26 mouse cellular contexts compared by ENCODE assay signal in the genomic region with DNA sequence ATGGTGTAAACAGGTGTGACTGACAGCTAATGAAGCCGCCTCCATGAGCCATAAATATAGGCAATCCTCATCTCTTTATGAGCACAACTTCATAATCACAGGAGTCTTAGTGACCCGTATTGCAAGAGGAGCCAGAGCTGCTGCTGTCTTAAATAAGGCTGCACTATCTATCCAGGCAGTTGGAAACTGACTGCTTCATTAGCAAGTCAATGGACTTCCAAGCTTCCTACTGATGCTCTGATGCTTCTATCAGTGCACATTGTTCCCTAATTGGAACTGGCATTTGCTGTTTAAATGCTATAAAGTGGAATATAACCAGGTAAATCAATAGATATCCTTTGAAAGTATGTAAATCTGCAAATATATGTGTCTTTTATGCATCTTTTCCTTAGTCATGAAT.
DNase-seq lines count a peak whose midpoint lies in the region; ATAC-seq and TF ChIP-seq lines count a peak whose summit lies in the region.
"Had no signal": no experiment of that assay in that cellular context is flagged by ENCODE, and none has a peak within 500 bp of the region (broad histone marks: within the 10 kb centered on the region; RNA-seq: fewer than 3 reads in every experiment).

No protein-coding gene starts in this region.

- no peak overlapping the region for H3K9ac ChIP-seq in forebrain, postnatal 0 days
- no peak overlapping the region for H3K9ac ChIP-seq in forebrain, embryonic 15.5 days (replicated peaks)
- H3K9ac ChIP-seq in midbrain, embryonic 14.5 days (replicated peaks; ENCODE audit: low read length) = no peak overlapping the region
- H3K9ac ChIP-seq: embryonic facial prominence, embryonic 12.5 days; limb, embryonic 15.5 days; liver, embryonic 14.5 days; lung, embryonic 14.5 days had no signal

- H3K9me3 ChIP-seq in forebrain, postnatal 0 days (ENCODE audit: low read length) = no peaks in the 10 kb centered on the region
- no peaks in the 10 kb centered on the region for H3K9me3 ChIP-seq in forebrain, embryonic 15.5 days
- H3K9me3 ChIP-seq in midbrain, embryonic 14.5 days (ENCODE audit: control insufficient read depth, low read length) = no peaks in the 10 kb centered on the region
- H3K9me3 ChIP-seq: embryonic facial prominence, embryonic 12.5 days; heart, embryonic 10.5 days; limb, embryonic 15.5 days had no signal

- no peaks in the 10 kb centered on the region for H3K4me1 ChIP-seq in forebrain, postnatal 0 days (ENCODE audit: insufficient read depth)
- 0 out of 2 replicates have a peak, but pooled peaks cover 4% of the 10 kb centered on the region for H3K4me1 ChIP-seq in forebrain, embryonic 15.5 days
- 0 out of 2 replicates have a peak, but pooled peaks cover 2% of the 10 kb centered on the region for H3K4me1 ChIP-seq in midbrain, embryonic 14.5 days (ENCODE audit: control insufficient read depth, insufficient read depth, low read length)
- H3K4me1 ChIP-seq: embryonic facial prominence, embryonic 12.5 days; heart, embryonic 10.5 days; limb, embryonic 15.5 days had no signal

- H3K4me2 ChIP-seq in forebrain, postnatal 0 days (ENCODE audit: low read depth) = no peak overlapping the region
- no peak overlapping the region for H3K4me2 ChIP-seq in forebrain, embryonic 15.5 days (replicated peaks)
- H3K4me2 ChIP-seq in midbrain, embryonic 14.5 days (ENCODE audit: low read length) = no peak overlapping the region
- H3K4me2 ChIP-seq: embryonic facial prominence, embryonic 12.5 days; limb, embryonic 15.5 days; lung, embryonic 14.5 days had no signal

- TF ChIP-seq CTCF in forebrain, postnatal 0 days (IDR thresholded peaks at IDR 0.05; ENCODE audit: low read depth) = no peak

- H3K27ac ChIP-seq in forebrain, postnatal 0 days (ENCODE audit: low read depth, low read length) = no peak overlapping the region
- H3K27ac ChIP-seq in forebrain, embryonic 15.5 days (replicated peaks) = no peak overlapping the region
- no peak overlapping the region for H3K27ac ChIP-seq in midbrain, embryonic 14.5 days (replicated peaks; ENCODE audit: low read depth, low read length)
- H3K27ac ChIP-seq: embryonic facial prominence, embryonic 12.5 days; gastrocnemius, adult 2 months; heart, embryonic 10.5 days; kidney, postnatal 0 days; left cerebral cortex, adult 2 months; limb, embryonic 15.5 days; liver, embryonic 14.5 days had no signal

- WGBS in forebrain, postnatal 0 days = 32% methylated on average over 2 of the region's 2 CpGs
- 36% methylated on average over 2 of the region's 2 CpGs for WGBS in forebrain, embryonic 15.5 days
- WGBS in midbrain, embryonic 14.5 days = 31% methylated on average over 2 of the region's 2 CpGs

- no peaks in the 10 kb centered on the region for H3K27me3 ChIP-seq in forebrain, postnatal 0 days (ENCODE audit: insufficient read depth, low read length)
- H3K27me3 ChIP-seq in forebrain, embryonic 15.5 days = no peaks in the 10 kb centered on the region
- H3K27me3 ChIP-seq in midbrain, embryonic 14.5 days (ENCODE audit: control insufficient read depth, insufficient read depth, low read length) = no peaks in the 10 kb centered on the region
- H3K27me3 ChIP-seq: CH12.LX; embryonic facial prominence, embryonic 12.5 days; limb, embryonic 15.5 days had no signal

- H3K36me3 ChIP-seq in forebrain, postnatal 0 days (ENCODE audit: insufficient read depth) = no peaks in the 10 kb centered on the region
- H3K36me3 ChIP-seq in forebrain, embryonic 15.5 days = no peaks in the 10 kb centered on the region
- no peaks in the 10 kb centered on the region for H3K36me3 ChIP-seq in midbrain, embryonic 14.5 days (ENCODE audit: control insufficient read depth, insufficient read depth, low read length)
- H3K36me3 ChIP-seq: embryonic facial prominence, embryonic 12.5 days; heart, embryonic 10.5 days; limb, embryonic 15.5 days had no signal

- no peak for ATAC-seq in forebrain, postnatal 0 days
- ATAC-seq in forebrain, embryonic 15.5 days (replicated peaks) = no peak
- no peak for ATAC-seq in midbrain, embryonic 14.5 days (ENCODE audit: low FRiP score, low TSS enrichment)
- ATAC-seq: inflammation-experienced regulatory T-cells, adult 6 months had no signal

- peak; percentile 3 for DNase-seq in forebrain, postnatal 0 days
- DNase-seq in ES-CJ7 (ENCODE audit: low read depth, low spot score) (peak; percentile 70), R1 (ENCODE audit: low read depth, low spot score) (peak; percentile 62)
- DNase-seq in midbrain, embryonic 14.5 days = peak; percentile 55
- DNase-seq in gastrocnemius, adult 8-10 months (ENCODE audit: low spot score in 2 of 2) = no peak
- DNase-seq in thymus, postnatal 10 days (ENCODE audit: low spot score in 2 of 2) = no peak
- DNase-seq: adrenal gland, postnatal 14 days; B cell, adult 2 months; cerebellum, adult 11 months; gastrocnemius, adult 2 months; heart, postnatal 4 days; kidney, adult 18-20 months; left cerebral cortex, postnatal 4 days; lung, embryonic 14.5 days; right cerebral cortex, postnatal 25 days; thymus, postnatal 25 days had no signal

- H3K4me3 ChIP-seq in forebrain, postnatal 0 days (ENCODE audit: low read depth, low read length) = no peak overlapping the region
- H3K4me3 ChIP-seq in forebrain, embryonic 15.5 days = no peak overlapping the region
- no peak overlapping the region for H3K4me3 ChIP-seq in midbrain, embryonic 14.5 days (replicated peaks; ENCODE audit: low read depth, low read length)
- H3K4me3 ChIP-seq: embryonic facial prominence, embryonic 12.5 days; erythroblast, embryonic 14.5 days; gastrocnemius, adult 2 months; heart, embryonic 10.5 days; left cerebral cortex, adult 2 months; limb, embryonic 15.5 days had no signal

Comparison
In these comparisons a context has a peak if more than half of its experiments do, and no peak if none do; other contexts are left out.
1. DNase-seq: peak in forebrain, postnatal 0 days (single experiment), ES-CJ7 (single experiment), R1 (single experiment) and midbrain, embryonic 14.5 days (single experiment); none in gastrocnemius, adult 8-10 months (0 of 2) and thymus, postnatal 10 days (0 of 2).